Mouse (Mus musculus) heart, embryonic 16.5 days (tissue): ENCODE results near the gene Wwox. TPM values are rescaled to one million over a fixed set of nuclear protein-coding genes. Genes with fewer than 3 reads are reported as not detected.
A peak's percentile ranks its signal among the peaks of the same experiment; 100 is the strongest.

Source experiments
- ATAC-seq: fragments of 200-750 bp; cut with Nextera tagmentation; replicated peaks from 2 replicates; pipeline ENCODE4 v1.8.0; 2017; ENCODE audit warnings: moderate number of reproducible peaks; ENCODE audit not compliant: insufficient read depth, low FRiP score; ENCODE audit errors: extremely low read depth
- H3K27ac ChIP-seq: fragments of 300-500 bp; sonication (generic); 2 replicates; pipeline ENCODE4 v1.5.1; 2014; ENCODE audit warnings: mild to moderate bottlenecking, low read length, control low read depth, moderate library complexity
- H3K27me3 ChIP-seq: fragments of 300-500 bp; sonication (generic); 2 replicates; pipeline ENCODE4 v1.6.1; 2014; ENCODE audit warnings: low read length, mixed read lengths; ENCODE audit not compliant: control insufficient read depth, insufficient read depth
- H3K36me3 ChIP-seq: fragments of 300-500 bp; sonication (generic); 2 replicates; pipeline ENCODE4 v1.6.1; 2014; ENCODE audit not compliant: control insufficient read depth, insufficient read depth
- H3K4me1 ChIP-seq: fragments of 300-500 bp; sonication (generic); 2 replicates; pipeline ENCODE4 v1.6.1; 2014; ENCODE audit warnings: low read length, mixed read lengths; ENCODE audit not compliant: control insufficient read depth, insufficient read depth
- H3K4me2 ChIP-seq: fragments of 300-500 bp; sonication (generic); 2 replicates; pipeline ENCODE4 v1.6.1; 2014; ENCODE audit warnings: low read depth, mild to moderate bottlenecking, control low read depth, low read length
- H3K4me3 ChIP-seq: fragments of 300-500 bp; sonication (generic); 2 replicates; pipeline ENCODE4 v1.5.1; 2014; ENCODE audit warnings: mild to moderate bottlenecking, control low read depth, low read length
- H3K9ac ChIP-seq: fragments of 300-500 bp; sonication (generic); 2 replicates; pipeline ENCODE4 v1.6.1; 2014; ENCODE audit warnings: low read length, control low read depth
- H3K9me3 ChIP-seq: fragments of 300-500 bp; sonication (generic); replicated peaks from 2 replicates; pipeline ENCODE4 v1.6.1; 2016; ENCODE audit warnings: low read length; ENCODE audit not compliant: control insufficient read depth
- WGBS: fragments of 180-500 bp; shearing (Covaris S2); extraction: QIAGEN DNeasy Blood & Tissue Kit; methylation state at CpG from one replicate; pipeline ENCODE4 v1.1.7; 2014; 5-methylcytosine and 5-hydroxymethylcytosine counted together
- polyA plus RNA-seq: library from polyadenylated mRNA; unstranded; fragments of >200 nt; fragmentation: Nextera tagmentation; extraction: Ambion mirVana; gene quantifications from 2 replicates; pipeline ENCODE4 v1.2.1, GENCODE M21; 2015

The Wwox gene
- polyA plus RNA-seq, 1 experiment from 2014 or later: 12.8 TPM

- H3K36me3 ChIP-seq: no peaks in the 10 kb centered on the region
- 82% methylated on average over 8 of the region's 8 CpGs for WGBS
- H3K27ac ChIP-seq: no peak overlapping the region
- H3K4me3 ChIP-seq: no peak overlapping the region
- ATAC-seq: no peak
- H3K9me3 ChIP-seq: no peaks in the 10 kb centered on the region
- peaks cover 8% of the 10 kb centered on the region for H3K4me1 ChIP-seq
- no peak overlapping the region for H3K9ac ChIP-seq
- H3K27me3 ChIP-seq: no peaks in the 10 kb centered on the region; the same call in 1 of the 2 replicates
- no peak overlapping the region for H3K4me2 ChIP-seq
These were observed 40.3 kb downstream of the Wwox start for GRCm38 (mm10) chr8:114479749-114480148.

DNA sequence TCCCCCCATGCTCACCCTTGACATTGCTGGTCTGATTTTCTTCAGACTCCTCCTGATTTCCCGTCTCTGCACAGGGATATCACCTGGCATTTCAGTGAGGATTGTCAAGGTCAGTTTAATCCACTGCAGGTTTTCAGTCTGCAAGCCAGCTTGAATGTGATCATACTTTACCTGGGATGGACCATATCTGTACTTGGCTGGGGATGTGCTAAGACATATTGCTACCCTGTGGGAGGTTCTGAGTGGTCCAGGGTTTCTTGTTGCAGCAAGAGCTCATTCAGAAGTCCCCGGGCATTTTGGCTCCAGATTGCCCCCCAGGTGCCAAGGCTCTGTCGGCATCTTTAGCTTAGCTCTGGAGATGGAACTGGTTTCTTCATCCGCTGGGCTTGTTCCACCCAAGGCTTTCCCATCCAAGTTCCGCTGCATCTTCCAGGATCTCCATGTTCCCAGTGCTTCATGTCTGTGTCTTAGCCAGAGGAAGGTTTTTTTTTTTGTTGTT lies 52.3 kb downstream of the Wwox start:
- no peaks in the 10 kb centered on the region for H3K36me3 ChIP-seq
- H3K4me2 ChIP-seq: no peak overlapping the region
- H3K9ac ChIP-seq: no peak overlapping the region
- no peak overlapping the region for H3K4me3 ChIP-seq
- WGBS: 89% methylated on average over 5 of the region's 5 CpGs
- no peaks in the 10 kb centered on the region for H3K4me1 ChIP-seq
- no peak for ATAC-seq
- H3K27ac ChIP-seq: no peak overlapping the region
- H3K27me3 ChIP-seq: no peaks in the 10 kb centered on the region
- H3K9me3 ChIP-seq: no peaks in the 10 kb centered on the region

DNA sequence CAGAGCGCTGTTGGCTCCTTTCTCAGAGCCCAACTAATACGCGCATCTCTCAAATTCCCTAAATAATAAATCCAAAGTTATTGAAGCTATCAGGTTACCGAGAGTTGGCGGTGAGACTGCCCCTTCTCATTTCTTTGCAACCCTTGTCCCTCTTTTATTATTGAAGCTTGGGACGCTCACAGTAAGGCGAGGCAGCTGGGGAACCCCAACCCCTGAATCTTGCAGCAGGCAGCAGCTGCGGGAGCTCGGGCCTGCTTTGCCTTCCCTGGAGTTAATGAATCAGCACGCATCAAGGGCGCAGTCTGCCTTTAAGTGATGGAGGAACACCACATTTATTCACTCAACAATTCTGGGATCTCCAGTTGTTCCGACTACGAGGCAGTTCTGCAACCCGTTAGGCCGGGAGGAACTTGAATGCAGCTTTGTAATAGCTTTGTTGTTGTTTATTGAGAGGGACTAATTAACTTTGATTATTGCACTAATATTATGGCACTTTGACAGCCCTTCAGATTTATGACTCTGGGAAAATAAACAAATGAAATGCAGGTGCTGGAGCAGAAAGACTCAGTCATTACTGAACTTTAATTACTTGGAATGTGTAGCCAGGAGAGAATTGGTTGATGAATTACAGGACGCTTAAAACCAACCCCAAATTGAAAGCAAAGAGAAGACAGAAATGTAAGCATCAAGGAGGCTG lies 60.1 kb downstream of the Wwox start:
- H3K4me3 ChIP-seq: no peak overlapping the region
- H3K4me2 ChIP-seq: no peak overlapping the region
- ATAC-seq: no peak
- peaks cover 3% of the 10 kb centered on the region for H3K4me1 ChIP-seq
- no peaks in the 10 kb centered on the region for H3K9me3 ChIP-seq
- H3K27ac ChIP-seq: no peak overlapping the region
- H3K9ac ChIP-seq: no peak overlapping the region
- no peaks in the 10 kb centered on the region for H3K36me3 ChIP-seq
- WGBS: 81% methylated on average over 16 of the region's 16 CpGs
- no peaks in the 10 kb centered on the region for H3K27me3 ChIP-seq

GRCm38 (mm10) chr8:114501906-114502305 lies 62.5 kb downstream of the Wwox start:
- WGBS: 81% methylated on average over 6 of the region's 6 CpGs
- H3K4me1 ChIP-seq: peaks cover 14% of the 10 kb centered on the region
- no peak overlapping the region for H3K27ac ChIP-seq

DNA sequence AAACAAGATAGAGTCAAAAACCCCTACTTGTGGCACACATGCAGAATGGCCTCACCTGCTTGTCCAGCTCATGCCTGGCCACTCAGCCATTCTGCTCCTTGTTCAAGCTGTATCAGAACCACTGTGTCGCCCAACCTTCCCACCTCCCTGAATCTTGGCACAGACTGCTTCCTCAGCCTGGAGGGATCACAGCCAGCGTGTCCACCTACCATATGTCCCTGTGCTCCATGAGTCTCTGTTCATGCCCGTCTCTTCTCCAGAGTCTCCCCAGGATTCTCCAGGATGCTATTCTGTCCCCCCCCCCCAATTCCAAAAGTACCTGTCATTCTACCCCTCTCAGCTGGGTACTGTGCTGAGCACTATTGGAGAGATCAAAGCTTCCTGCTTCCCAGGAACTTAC lies 63.7 kb downstream of the Wwox start:
- 77% methylated on average over 3 of the region's 3 CpGs for WGBS
- Histone ChIP-seq H3K4me2 (no peak overlapping the region), H3K4me3 (no peak overlapping the region), H3K9ac (no peak overlapping the region), H3K27ac (no peak overlapping the region), H3K36me3 (no peaks in the 10 kb centered on the region), H3K9me3 (no peaks in the 10 kb centered on the region), H3K27me3 (no peaks in the 10 kb centered on the region), H3K4me1 (peaks cover 14% of the 10 kb centered on the region)
- no peak for ATAC-seq

More at GRCm38 (mm10) chr8:114501906-114502305, 62.5 kb downstream of the Wwox start:
- Histone ChIP-seq H3K4me2 (no peak overlapping the region), H3K36me3 (no peaks in the 10 kb centered on the region), H3K4me3 (no peak overlapping the region), H3K9me3 (no peaks in the 10 kb centered on the region), H3K9ac (no peak overlapping the region), H3K27me3 (no peaks in the 10 kb centered on the region)
- no peak for ATAC-seq

DNA sequence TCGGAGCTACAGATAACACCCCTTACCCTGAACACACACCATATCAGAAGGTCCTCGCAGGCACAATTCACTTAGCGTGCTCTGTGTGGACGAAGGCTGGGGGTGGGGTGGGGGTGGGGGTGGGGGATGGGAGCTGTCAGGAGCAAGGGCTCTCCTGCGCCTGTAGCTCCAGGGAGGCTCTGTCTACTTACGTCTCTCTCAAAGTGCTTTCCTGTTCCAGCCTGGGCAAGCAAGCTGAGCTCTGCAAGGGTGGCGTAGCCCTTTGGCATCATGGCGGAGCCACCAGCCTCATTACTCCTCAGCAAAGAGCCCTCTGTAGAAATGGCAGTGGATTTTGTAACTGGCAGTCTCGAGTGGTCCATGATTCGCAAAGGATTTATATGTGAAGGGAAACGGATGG lies 65.4 kb downstream of the Wwox start:
- H3K4me1 ChIP-seq: peaks cover 14% of the 10 kb centered on the region
- ATAC-seq: no peak
- peak overlapping the region; percentile 43 for H3K4me2 ChIP-seq
- H3K9ac ChIP-seq: no peak overlapping the region
- H3K4me3 ChIP-seq: no peak overlapping the region
- H3K27ac ChIP-seq: no peak overlapping the region
- H3K36me3 ChIP-seq: no peaks in the 10 kb centered on the region
- no peaks in the 10 kb centered on the region for H3K27me3 ChIP-seq
- no peaks in the 10 kb centered on the region for H3K9me3 ChIP-seq
- WGBS: 45% methylated on average over 11 of the region's 11 CpGs

DNA sequence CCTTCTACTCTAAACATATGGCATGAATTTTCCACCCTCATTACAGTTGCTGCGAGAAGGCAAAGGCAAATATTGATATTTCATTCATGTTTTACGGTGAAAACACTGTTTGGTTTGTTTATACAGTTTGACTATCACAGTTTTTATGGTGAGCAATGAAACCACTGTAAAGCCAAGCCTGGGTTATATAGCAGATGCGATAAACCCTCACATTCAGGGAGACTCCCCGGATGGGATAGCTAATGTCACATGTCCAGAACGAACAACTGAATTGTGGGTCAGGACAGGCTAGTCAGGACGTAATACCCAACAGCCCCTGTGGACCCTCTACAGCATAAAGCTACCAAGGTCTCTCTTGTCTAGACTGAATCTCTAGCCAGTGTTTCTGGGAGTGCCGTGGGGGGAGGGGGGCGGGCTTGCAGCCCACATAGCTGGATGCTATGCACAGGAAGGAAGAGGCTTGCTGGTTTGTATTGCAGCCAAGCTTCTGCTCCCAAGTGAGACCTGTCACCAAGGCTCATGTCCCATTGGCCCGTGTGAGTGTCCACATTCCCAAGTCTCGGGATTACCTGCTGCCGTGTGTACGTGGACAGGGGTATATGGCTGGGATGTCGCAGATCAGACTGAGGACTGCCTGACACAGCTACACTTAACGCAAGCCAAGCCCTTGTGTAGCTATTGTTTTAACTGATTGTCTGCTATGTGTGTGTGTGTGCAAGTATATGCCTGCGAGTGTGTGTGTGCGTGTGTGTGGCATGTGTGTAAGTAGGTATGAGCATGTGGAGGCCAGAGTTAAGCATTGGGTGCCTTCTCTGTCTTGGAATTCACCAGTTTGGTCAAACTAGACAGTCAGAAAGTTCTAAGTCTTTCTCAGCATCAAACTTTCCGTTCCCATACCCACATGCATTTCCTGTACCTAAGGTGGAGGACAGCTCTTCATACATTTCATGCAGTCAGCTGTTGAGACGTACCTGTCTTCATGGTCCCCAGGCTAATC lies 66.2 kb downstream of the Wwox start:
- Histone ChIP-seq H3K27me3 (no peaks in the 10 kb centered on the region), H3K9ac (no peak overlapping the region), H3K27ac (no peak overlapping the region), H3K4me2 (no peak overlapping the region; the same call in 1 of the 2 replicates), H3K9me3 (no peaks in the 10 kb centered on the region), H3K4me3 (no peak overlapping the region), H3K36me3 (no peaks in the 10 kb centered on the region), H3K4me1 (peaks cover 14% of the 10 kb centered on the region)
- 70% methylated on average over 18 of the region's 18 CpGs for WGBS
- no peak for ATAC-seq

- Histone ChIP-seq H3K4me3 (no peak overlapping the region), H3K27me3 (no peaks in the 10 kb centered on the region), H3K36me3 (no peaks in the 10 kb centered on the region), H3K9me3 (no peaks in the 10 kb centered on the region), H3K27ac (no peak overlapping the region), H3K9ac (no peak overlapping the region), H3K4me1 (peaks cover 14% of the 10 kb centered on the region), H3K4me2 (no peak overlapping the region)
- 77% methylated on average over 7 of the region's 7 CpGs for WGBS
- no peak for ATAC-seq
These were observed 67.9 kb downstream of the Wwox start for GRCm38 (mm10) chr8:114507404-114507803.

DNA sequence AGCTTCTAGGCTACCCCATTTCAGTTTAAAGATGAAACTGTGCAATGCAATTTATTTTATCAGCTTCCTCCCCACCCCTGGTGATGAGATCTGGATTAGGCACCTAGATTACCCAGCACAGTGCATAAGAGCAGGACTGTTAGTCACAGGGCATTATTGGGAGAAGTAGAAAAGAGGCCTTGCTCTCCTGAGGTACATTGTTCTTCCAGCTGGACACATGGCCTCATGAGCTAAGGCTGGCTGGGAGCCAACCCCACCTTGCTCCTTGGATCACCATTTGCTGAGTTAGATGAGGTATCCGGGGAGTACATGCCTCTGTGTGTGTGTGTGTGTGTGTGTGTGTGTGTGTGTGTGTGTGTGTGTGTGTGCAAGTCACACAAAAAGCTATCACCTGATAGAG lies 70.8 kb downstream of the Wwox start:
- 35% methylated on average over 1 of the region's 1 CpGs for WGBS

More for the DNA sequence above, 70.8 kb downstream of the Wwox start:
- Histone ChIP-seq H3K27ac (no peak overlapping the region), H3K4me2 (no peak overlapping the region), H3K36me3 (no peaks in the 10 kb centered on the region), H3K4me3 (no peak overlapping the region), H3K9ac (no peak overlapping the region), H3K9me3 (no peaks in the 10 kb centered on the region), H3K27me3 (no peaks in the 10 kb centered on the region), H3K4me1 (peaks cover 5% of the 10 kb centered on the region)
- no peak for ATAC-seq
